Mouse (Mus musculus) ES-E14 (cell line): ENCODE measurements around the gene Tff3.

Experiments used
- CHD2 ChIP-seq: IDR thresholded peaks from 2 replicates; pipeline ENCODE4 v1.6.1; 2014; ENCODE audit warnings: mild to moderate bottlenecking, low read depth, low read length, inconsistent platforms
- ZNF384 ChIP-seq: IDR thresholded peaks from 2 replicates; pipeline ENCODE4 v1.6.1; 2012; ENCODE audit warnings: low read depth, low read length, inconsistent platforms

DNA sequence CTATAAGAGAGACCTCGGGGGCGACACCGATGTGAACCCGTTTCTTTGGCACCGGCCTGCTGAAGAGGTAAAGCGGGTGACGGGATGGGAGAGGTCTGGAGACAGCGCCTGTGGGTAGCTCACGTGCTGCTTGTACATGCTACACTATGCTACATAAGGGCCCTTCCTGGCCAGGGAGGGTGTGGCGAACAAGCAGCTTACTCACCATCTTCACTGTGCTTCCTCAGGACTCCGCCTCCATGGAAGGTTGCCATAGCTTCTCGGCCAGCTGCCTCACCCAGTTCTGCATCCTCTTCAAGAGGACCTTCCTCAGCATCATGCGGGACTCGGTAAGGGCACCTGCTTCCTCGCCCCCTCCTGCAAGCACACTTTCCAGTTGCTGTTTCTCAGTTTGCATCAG lies 21.1 kb downstream of the Tff3 start:
- TF ChIP-seq ZNF384 (no peak), CHD2 (no peak)
